Mouse (Mus musculus) lung, postnatal 0 days (tissue): ENCODE data around the gene Nabp2. TPM values are rescaled to one million over a fixed set of nuclear protein-coding genes. Genes with fewer than 3 reads are reported as not detected.
A peak's percentile ranks its signal among the peaks of the same experiment; 100 is the strongest.

Experiments
- ATAC-seq: fragments of 200-750 bp; cut with Nextera tagmentation; 2 replicates; pipeline ENCODE4 v1.8.0; 2017; ENCODE audit warnings: moderate library complexity
- DNase-seq: peaks from one replicate; pipeline ENCODE4 v3.0.0-alpha.2; 2016; ENCODE audit warnings: low spot score
- H3K27ac ChIP-seq: fragments of 300-500 bp; sonication (generic); 2 replicates; pipeline ENCODE4 v1.5.1; 2014; ENCODE audit warnings: antibody characterized with exemption, mild to moderate bottlenecking, low read length, mixed read lengths
- H3K27me3 ChIP-seq: fragments of 300-500 bp; sonication (generic); replicated peaks from 2 replicates; pipeline ENCODE4 v1.6.1; 2014; ENCODE audit warnings: low read length, mixed read lengths; ENCODE audit not compliant: insufficient read depth
- H3K36me3 ChIP-seq: fragments of 300-500 bp; sonication (generic); 2 replicates; pipeline ENCODE4 v1.6.1; 2014; ENCODE audit warnings: low read length, mixed read lengths; ENCODE audit not compliant: insufficient read depth
- H3K4me1 ChIP-seq: fragments of 300-500 bp; sonication (generic); 2 replicates; pipeline ENCODE4 v1.6.1; 2014; ENCODE audit warnings: antibody characterized with exemption, low read depth, low read length, mixed read lengths; ENCODE audit not compliant: insufficient read depth
- H3K4me2 ChIP-seq: fragments of 300-500 bp; sonication (generic); replicated peaks from 2 replicates; pipeline ENCODE4 v1.6.1; 2014; ENCODE audit warnings: low read depth, mild to moderate bottlenecking, low read length, moderate library complexity, mixed read lengths
- H3K4me3 ChIP-seq: fragments of 300-500 bp; sonication (generic); 2 replicates; pipeline ENCODE4 v1.5.1; 2014; ENCODE audit warnings: low read depth, low read length
- H3K9ac ChIP-seq: fragments of 300-500 bp; sonication (generic); replicated peaks from 2 replicates; pipeline ENCODE4 v1.6.1; 2014; ENCODE audit warnings: low read depth, mild to moderate bottlenecking
- H3K9me3 ChIP-seq: fragments of 300-500 bp; sonication (generic); 2 replicates; pipeline ENCODE4 v1.6.1; 2016; ENCODE audit warnings: low read length, mixed read lengths
- CTCF ChIP-seq: IDR thresholded peaks from 2 replicates; pipeline ENCODE4 v1.5.1; 2016; ENCODE audit warnings: antibody characterized with exemption, mild to moderate bottlenecking
- EP300 ChIP-seq: IDR thresholded peaks from 2 replicates; pipeline ENCODE4 v1.6.1; 2016; ENCODE audit warnings: antibody characterized with exemption, mild to moderate bottlenecking, control low read depth
- WGBS: fragments of 180-500 bp; shearing (Covaris S2); extraction: QIAGEN DNeasy Blood & Tissue Kit; methylation state at CpG from one replicate; pipeline ENCODE4 v1.1.7; 2014; 5-methylcytosine and 5-hydroxymethylcytosine counted together
- polyA plus RNA-seq: library from polyadenylated mRNA; unstranded; fragments of >200 nt; fragmentation: Nextera tagmentation; extraction: Ambion mirVana; gene quantifications from 2 replicates; pipeline ENCODE4 v1.2.1, GENCODE M21; 2015

Gene Nabp2
- polyA plus RNA-seq, 1 experiment from 2014 or later, result 54.7 TPM

DNA sequence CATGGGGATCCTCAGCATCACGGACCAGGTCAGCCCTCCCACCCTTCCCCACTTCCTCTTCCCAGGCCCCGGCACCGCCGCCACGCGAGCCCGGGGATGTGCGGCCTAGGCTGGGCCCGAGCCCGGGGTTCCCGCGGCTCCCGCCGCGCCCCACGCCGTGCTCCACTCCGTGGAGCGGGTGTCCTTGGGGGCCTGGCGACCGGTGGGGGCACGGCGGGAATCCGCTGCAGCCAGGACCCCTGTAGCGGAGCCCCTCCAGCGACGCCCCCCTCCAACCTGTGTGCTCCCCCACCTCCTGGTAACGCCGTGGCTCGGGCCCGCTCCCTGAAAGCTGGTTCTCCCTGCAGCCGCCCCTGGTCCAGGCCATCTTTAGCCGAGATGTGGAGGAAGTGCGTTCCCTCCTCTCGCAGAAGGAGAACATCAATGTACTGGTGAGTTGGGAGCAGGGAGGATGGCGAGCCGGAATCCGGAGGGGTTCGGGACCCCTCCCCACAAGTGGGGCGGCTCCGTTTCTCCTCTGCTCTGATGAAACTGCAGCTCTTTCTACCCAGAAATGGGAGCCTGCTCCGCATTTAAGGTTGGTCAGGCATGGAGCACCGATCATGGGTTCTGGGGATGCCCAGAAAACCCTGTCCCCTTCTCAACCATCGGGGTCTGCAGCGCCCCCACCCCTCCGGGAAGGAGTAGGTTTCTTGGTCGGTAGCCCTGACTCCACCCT is 33.9 kb downstream of the Nabp2 start:
- peak overlapping the region; percentile 81 for H3K4me2 ChIP-seq
- H3K4me1 ChIP-seq, result peaks cover 5% of the 10 kb centered on the region; the same call in 1 of the 2 replicates
- no peak for TF ChIP-seq EP300
- TF ChIP-seq CTCF, result no peak
- peak overlapping the region; percentile 94 for H3K9ac ChIP-seq
- H3K27me3 ChIP-seq, result no peaks in the 10 kb centered on the region
- DNase-seq, result peak; percentile 51
- no peaks in the 10 kb centered on the region for H3K9me3 ChIP-seq
- peak; percentile 70 for ATAC-seq
- peak overlapping the region; percentile 81 for H3K27ac ChIP-seq
- peak overlapping the region; percentile 90 for H3K4me3 ChIP-seq
- 3% methylated on average over 23 of the region's 47 CpGs for WGBS
- H3K36me3 ChIP-seq, result peaks cover 18% of the 10 kb centered on the region; the same call in 1 of the 2 replicates

DNA sequence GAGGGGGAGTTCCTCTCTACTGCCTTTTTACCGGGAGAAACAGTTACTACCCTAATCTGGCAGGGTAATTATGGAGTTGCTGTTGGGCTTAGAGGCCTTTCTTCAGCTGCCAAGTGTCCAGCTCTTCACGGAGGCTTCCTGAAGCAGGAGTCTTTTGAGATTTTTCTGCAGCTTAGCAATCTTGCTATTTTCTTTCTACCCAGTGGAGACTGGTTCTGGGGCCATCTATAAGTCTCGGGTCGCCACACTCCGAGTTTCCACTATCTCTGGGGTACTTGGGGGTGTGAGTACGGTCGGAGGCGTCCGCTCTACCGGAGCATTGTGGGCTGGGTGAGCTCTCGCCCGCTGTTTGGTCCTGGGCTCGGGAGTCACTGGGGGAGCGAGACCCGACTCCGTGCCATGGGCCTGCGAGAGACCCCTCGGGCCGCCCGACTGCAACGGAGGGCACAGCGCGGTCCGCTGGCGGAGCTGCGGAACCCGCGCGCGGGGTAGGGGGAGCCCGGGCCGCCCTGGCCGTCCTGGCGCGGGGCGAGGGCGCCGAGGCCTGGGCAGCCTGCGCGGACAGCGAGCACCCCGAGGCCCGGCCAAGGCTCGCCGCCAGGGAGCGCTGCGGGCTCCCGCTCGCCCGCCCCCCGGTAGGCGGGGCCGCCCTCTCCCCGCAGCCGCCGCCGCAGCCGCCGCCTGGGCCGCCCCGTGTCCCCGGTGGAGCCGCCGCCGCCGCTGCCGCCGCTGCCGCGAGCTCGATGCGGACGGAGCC is 34.7 kb downstream of the Nabp2 start, which contains the start of gene Ankrd52:
Gene Ankrd52 (plus strand): TSS at position 661 of the 757 bp plus-strand sequence.
- no peaks in the 10 kb centered on the region for H3K9me3 ChIP-seq
- H3K4me3 ChIP-seq, result peak within 1 kb of the TSS; percentile 90
- 0 out of 2 replicates have a peak, but pooled peaks cover 10% of the 10 kb centered on the region for H3K36me3 ChIP-seq
- no peaks in the 10 kb centered on the region for H3K27me3 ChIP-seq
- TF ChIP-seq EP300 (no peak), CTCF (peak; percentile 58)
- 1% methylated on average over 49 of the region's 73 CpGs for WGBS
- ATAC-seq, result peak; percentile 96
- peak within 1 kb of the TSS; percentile 81 for H3K4me2 ChIP-seq
- H3K27ac ChIP-seq, result peak within 1 kb of the TSS; percentile 81
- DNase-seq, result peak; percentile 90
- H3K9ac ChIP-seq, result peak within 1 kb of the TSS; percentile 94
- H3K4me1 ChIP-seq, result peaks cover 5% of the 10 kb centered on the region; the same call in 1 of the 2 replicates

DNA sequence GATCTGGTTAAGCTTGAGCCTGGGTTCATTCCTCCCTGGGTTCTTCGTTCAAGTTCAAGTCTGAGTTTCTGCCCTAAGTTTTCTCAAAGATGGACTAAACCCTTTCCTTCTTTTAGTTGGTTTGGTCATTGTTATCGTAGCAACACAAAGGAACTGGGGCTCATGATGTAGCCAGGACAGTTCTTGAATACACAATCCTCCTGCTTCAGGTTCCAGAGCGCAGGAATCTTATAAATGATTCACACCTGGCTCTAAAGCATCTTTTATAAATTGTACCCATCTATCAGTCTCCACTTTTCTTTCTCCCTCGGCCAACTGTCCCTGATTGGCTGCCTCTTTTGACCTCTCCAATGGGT is 35.2 kb downstream of the Nabp2 start:
- Histone ChIP-seq H3K4me2 (peak overlapping the region; percentile 81), H3K27me3 (no peaks in the 10 kb centered on the region), H3K36me3 (0 out of 2 replicates have a peak, but pooled peaks cover 7% of the 10 kb centered on the region), H3K9me3 (no peaks in the 10 kb centered on the region), H3K27ac (peak overlapping the region; percentile 81), H3K4me3 (peak overlapping the region; percentile 90), H3K4me1 (peaks cover 5% of the 10 kb centered on the region; the same call in 1 of the 2 replicates), H3K9ac (peak overlapping the region; percentile 94)
- ATAC-seq (no peak), DNase-seq (no peak)
- no peak for TF ChIP-seq CTCF
- no peak for TF ChIP-seq EP300
- 41% methylated on average over 4 of the region's 4 CpGs for WGBS

DNA sequence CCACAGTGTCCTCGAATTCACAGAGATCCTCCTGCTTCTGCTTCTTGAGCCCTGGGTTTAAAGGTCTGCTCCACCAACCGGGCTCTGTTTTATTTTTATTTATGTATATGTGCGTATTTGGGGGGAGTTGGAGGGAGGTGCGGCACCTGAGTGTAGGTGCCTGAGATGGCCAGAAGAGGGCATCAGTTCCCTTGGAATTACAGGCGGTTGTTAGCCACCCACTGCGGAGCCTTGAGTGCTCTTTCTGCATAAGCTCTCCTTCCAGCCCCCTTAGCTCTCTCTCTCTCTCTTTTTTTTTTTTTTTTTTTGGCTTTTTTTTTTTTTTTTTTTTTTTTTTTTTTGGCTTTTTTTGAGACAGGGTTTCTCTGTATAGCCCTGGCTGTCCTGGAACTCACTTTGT is 36.9 kb downstream of the Nabp2 start:
- H3K9ac ChIP-seq, result no peak overlapping the region

DNA sequence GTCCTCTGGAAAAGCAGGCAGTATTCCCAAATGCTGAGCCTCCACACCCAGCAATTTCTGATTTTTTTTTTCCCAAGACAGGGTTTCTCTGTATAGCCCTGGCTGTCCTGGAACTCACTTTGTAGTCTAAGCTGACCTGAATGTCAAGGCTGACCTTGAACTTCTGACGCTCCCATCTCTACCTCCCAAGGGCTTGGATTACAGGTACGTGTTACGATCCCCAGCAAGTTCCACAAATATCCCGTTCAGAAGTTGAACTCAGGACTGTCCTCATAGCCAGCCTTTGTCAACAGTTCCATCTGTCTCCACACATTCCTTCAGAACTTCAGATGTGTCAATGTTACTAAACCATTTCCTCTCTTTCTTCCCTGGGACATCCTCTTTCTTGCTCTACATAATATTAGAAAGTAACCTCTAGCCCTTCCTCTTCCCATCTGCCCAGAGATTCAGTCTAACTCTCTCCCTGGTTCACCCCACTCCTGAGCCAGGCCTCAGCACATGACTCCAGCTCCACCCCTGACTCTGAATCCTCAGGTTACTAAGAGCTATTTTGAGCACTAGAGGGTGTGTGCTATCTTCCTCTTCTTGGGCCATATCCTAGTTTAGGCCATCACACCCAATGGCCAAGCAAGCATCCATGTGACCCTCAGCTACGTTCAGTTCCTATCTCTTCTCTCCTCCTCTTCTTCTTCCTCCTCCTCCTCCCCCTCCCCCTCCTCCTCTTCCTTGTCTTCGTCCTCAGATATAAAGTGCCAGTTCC is 38.1 kb downstream of the Nabp2 start:
- ATAC-seq, result no peak
- Histone ChIP-seq H3K27ac (no peak overlapping the region), H3K9me3 (no peaks in the 10 kb centered on the region), H3K9ac (no peak overlapping the region), H3K27me3 (no peaks in the 10 kb centered on the region), H3K4me3 (no peak overlapping the region), H3K36me3 (no peaks in the 10 kb centered on the region), H3K4me2 (no peak overlapping the region), H3K4me1 (peaks cover 5% of the 10 kb centered on the region; the same call in 1 of the 2 replicates)
- TF ChIP-seq CTCF (no peak), EP300 (no peak)
- peak; percentile 52 for DNase-seq
- 56% methylated on average over 6 of the region's 6 CpGs for WGBS

More for the DNA sequence above, 36.9 kb downstream of the Nabp2 start:
- peak; percentile 39 for DNase-seq
- Histone ChIP-seq H3K4me3 (no peak overlapping the region), H3K4me2 (no peak overlapping the region), H3K36me3 (0 out of 2 replicates have a peak, but pooled peaks cover 3% of the 10 kb centered on the region), H3K9me3 (no peaks in the 10 kb centered on the region), H3K27me3 (no peaks in the 10 kb centered on the region), H3K27ac (no peak overlapping the region), H3K4me1 (peaks cover 5% of the 10 kb centered on the region; the same call in 1 of the 2 replicates)
- 75% methylated on average over 6 of the region's 6 CpGs for WGBS
- ATAC-seq, result no peak
- TF ChIP-seq EP300 (no peak), CTCF (peak; percentile 39)
